Mouse (Mus musculus) liver, embryonic 14.5 days (tissue): Measurements from ENCODE around the gene Ahctf1.

Source experiments
- CTCF ChIP-seq: IDR thresholded peaks from 2 replicates; pipeline ENCODE4 v1.5.1; 2016; ENCODE audit warnings: antibody characterized with exemption, low read depth, control low read depth
- EP300 ChIP-seq: IDR thresholded peaks from 2 replicates; pipeline ENCODE4 v1.6.1; 2016; ENCODE audit warnings: antibody characterized with exemption, low read depth

GRCm38 (mm10) chr1:179785502-179785901, 18.0 kb downstream of the Ahctf1 start:
- no peak for TF ChIP-seq CTCF
- TF ChIP-seq EP300 = no peak
